ENCODE assay signal across 13 mouse cellular contexts in the genomic region with DNA sequence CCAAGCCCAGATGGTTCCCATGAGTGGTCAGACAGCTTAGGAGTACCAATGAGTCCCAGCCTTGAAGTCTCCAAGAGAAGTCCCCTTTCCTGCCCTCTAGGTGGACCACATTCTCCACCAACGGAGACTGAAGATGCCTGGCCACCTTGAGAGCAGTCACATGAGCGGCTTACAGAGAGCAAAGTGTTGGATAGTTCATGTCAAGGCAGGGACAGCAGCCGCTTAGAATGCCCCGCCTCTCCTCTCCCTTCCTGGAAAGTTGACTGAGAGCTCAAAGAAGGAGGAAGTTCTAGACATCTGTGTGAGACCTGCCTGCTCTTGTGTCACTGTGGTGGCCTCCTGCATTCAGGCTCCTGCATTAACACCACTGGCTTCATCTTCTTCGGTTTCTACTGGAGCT. TPM values are rescaled to one million over a fixed set of nuclear protein-coding genes. Genes with fewer than 3 reads are reported as not detected.
A peak's percentile ranks its signal among the peaks of the same experiment; 100 is the strongest.
DNase-seq lines count a peak whose midpoint lies in the region; ATAC-seq and TF ChIP-seq lines count a peak whose summit lies in the region.
"Had no signal": no experiment of that assay in that cellular context is flagged by ENCODE, and none has a peak within 500 bp of the region (broad histone marks: within the 10 kb centered on the region; RNA-seq: fewer than 3 reads in every experiment).

TSS of gene Gpr55 (minus strand) at position 135 of the 400 bp plus-strand sequence.

- no peak for TF ChIP-seq CTCF in spleen, adult 2 months (IDR thresholded peaks at IDR 0.05; ENCODE audit: extremely low read depth, insufficient read depth, insufficient read length, insufficient replicate concordance)

- H3K4me3 ChIP-seq in spleen, adult 2 months (ENCODE audit: extremely low read depth, insufficient read depth, insufficient read length), result peak within 1 kb of the TSS; percentile 10
- no peak within 1 kb of the TSS for H3K4me3 ChIP-seq in intestine, embryonic 15.5 days (replicated peaks)
- H3K4me3 ChIP-seq: gastrocnemius, adult 2 months had no signal

- H3K36me3 ChIP-seq in spleen, adult 2 months (ENCODE audit: control insufficient read depth, insufficient read depth, low read length), result no peaks in the 10 kb centered on the region
- no peaks in the 10 kb centered on the region for H3K36me3 ChIP-seq in intestine, embryonic 15.5 days

- H3K9me3 ChIP-seq in intestine, embryonic 15.5 days, result no peaks in the 10 kb centered on the region

- peaks cover 23% of the 10 kb centered on the region; the same call in 1 of the 2 replicates for H3K4me1 ChIP-seq in spleen, adult 2 months (ENCODE audit: control insufficient read depth, insufficient read depth, insufficient read length)
- peaks cover 25% of the 10 kb centered on the region for H3K4me1 ChIP-seq in intestine, embryonic 15.5 days (replicated peaks)

- no peak within 1 kb of the TSS for H3K9ac ChIP-seq in intestine, embryonic 15.5 days

- no peak for TF ChIP-seq POLR2A in spleen, adult 2 months (IDR thresholded peaks at IDR 0.05; ENCODE audit: low read depth, low read length)

- DNase-seq in spleen, adult 2 months (ENCODE audit: low read depth in 1 of 2, low spot score in 2 of 2), result peak; percentile 31 to 48
- DNase-seq in spleen, postnatal 4 days (ENCODE audit: low spot score in 2 of 2), result no peak
- DNase-seq in thymus, postnatal 4 days, result peak; percentile 36
- DNase-seq in gastrocnemius, postnatal 25 days, result no peak
- DNase-seq in testis, postnatal 10 days (ENCODE audit: low spot score), result no peak
- no peak for DNase-seq in layer of hippocampus, adult 8-10 months (ENCODE audit: low spot score in 2 of 2)
- DNase-seq: adrenal gland, postnatal 14 days; cerebellum, adult 9-10 months; gastrocnemius, adult 2 months; heart, postnatal 36 days had no signal

- peak within 1 kb of the TSS; percentile 50 for H3K27ac ChIP-seq in spleen, adult 2 months (ENCODE audit: insufficient read depth, low read length)
- H3K27ac ChIP-seq in intestine, embryonic 15.5 days, result 0 out of 2 replicates have a peak within 1 kb of the TSS, but pooled peaks have one; percentile 32
- H3K27ac ChIP-seq: gastrocnemius, adult 2 months; kidney, postnatal 0 days had no signal

- no peaks in the 10 kb centered on the region for H3K27me3 ChIP-seq in spleen, adult 2 months (ENCODE audit: control insufficient read depth, insufficient read depth, low read length)
- H3K27me3 ChIP-seq in intestine, embryonic 15.5 days (replicated peaks), result no peaks in the 10 kb centered on the region

- ATAC-seq in intestine, embryonic 15.5 days, result peak; percentile 34
- ATAC-seq in megakaryocyte progenitor cell, adult 5-6 weeks (replicated peaks; ENCODE audit: poor library complexity), result peak; percentile 84

- WGBS in spleen, adult 2 months, result 13% methylated on average over 5 of the region's 5 CpGs
- 61% methylated on average over 5 of the region's 5 CpGs for WGBS in intestine, embryonic 15.5 days

- H3K4me2 ChIP-seq in intestine, embryonic 15.5 days (replicated peaks), result no peak within 1 kb of the TSS

RNA-seq across cellular contexts. Expression of gene Gpr55, which starts in this region (rescaled TPM):
- 1.2 and 2.1 TPM in 2 replicates for polyA plus RNA-seq in spleen, adult 2 months (2012; rRNA removed)
- polyA plus RNA-seq in intestine, embryonic 15.5 days (2015; fragmentation: Nextera tagmentation; extraction: Ambion mirVana), result 0.04 and 0.10 TPM in 2 replicates
- total RNA-seq in megakaryocyte progenitor cell, adult 5-6 weeks (2015), result not detected in 2 replicates
- total RNA-seq in megakaryocyte progenitor cell, adult 5-6 weeks (2017), result not detected in 2 replicates
- not detected for total RNA-seq in gastrocnemius, postnatal 25 days (2021)
- under 1 TPM in 3 of 4 experiments, not detected in 1; 0.08 to 0.52 (median 0.25) TPM for total RNA-seq in layer of hippocampus, adult 8-10 months (2022)
- total RNA-seq: gastrocnemius, adult 2 months; heart, postnatal 36 days had no signal

Comparison
In these comparisons a context has a peak if more than half of its experiments do, and no peak if none do; other contexts are left out.
1. DNase-seq: peak in spleen, adult 2 months (2 of 2) and thymus, postnatal 4 days (single experiment); none in spleen, postnatal 4 days (0 of 2), gastrocnemius, postnatal 25 days (single experiment), testis, postnatal 10 days (single experiment) and layer of hippocampus, adult 8-10 months (0 of 2).
2. Peak in ATAC-seq and H3K27ac ChIP-seq in intestine, embryonic 15.5 days; RNA of the gene not detected or under 1 TPM.
3. Peak in ATAC-seq in megakaryocyte progenitor cell, adult 5-6 weeks; RNA of the gene not detected or under 1 TPM.